In the genomic region with DNA sequence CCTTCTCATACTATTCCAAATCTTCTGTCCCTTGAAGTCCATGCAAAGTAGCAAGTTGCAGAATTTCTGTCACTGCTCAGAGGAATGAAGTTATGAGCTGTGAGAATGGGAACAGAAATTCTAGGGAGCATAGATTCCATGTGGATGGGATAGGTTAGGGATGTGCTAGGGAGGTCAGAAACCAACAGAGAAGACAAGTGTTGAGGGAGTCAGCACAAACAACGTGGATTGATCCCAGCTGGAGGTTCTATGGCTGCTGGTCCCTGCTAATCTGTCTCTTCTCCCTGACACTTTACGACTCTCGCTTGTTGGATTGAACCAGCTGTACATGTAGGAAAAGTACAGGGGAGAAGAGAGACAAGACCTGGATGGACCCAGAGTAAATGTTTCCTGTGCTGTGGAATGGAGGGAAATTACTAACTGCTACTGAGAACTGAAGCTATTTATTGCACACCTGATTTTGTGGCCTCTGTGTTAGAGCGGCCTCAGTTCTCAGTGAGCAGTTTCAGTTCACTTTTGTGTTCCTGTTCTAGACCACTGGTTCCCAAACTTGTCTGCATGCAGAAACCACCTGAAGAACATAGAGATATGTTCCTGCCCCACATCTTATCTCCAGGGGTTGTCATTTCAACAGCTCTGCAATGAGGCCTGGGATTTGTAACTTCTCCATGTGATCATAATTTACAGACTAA, we compare ENCODE assay signal across 21 mouse cellular contexts.
DNase-seq lines count a peak whose midpoint lies in the region; ATAC-seq lines count a peak whose summit lies in the region.
"Had no signal": no experiment of that assay in that cellular context is flagged by ENCODE, and none has a peak within 500 bp of the region (broad histone marks: within the 10 kb centered on the region; RNA-seq: fewer than 3 reads in every experiment).

No protein-coding gene starts in this region.

- H3K4me3 ChIP-seq in kidney, embryonic 15.5 days (replicated peaks): no peak overlapping the region
- no peak overlapping the region for H3K4me3 ChIP-seq in lung, embryonic 15.5 days
- H3K4me3 ChIP-seq: embryonic facial prominence, embryonic 15.5 days; gastrocnemius, adult 2 months; limb, embryonic 13.5 days; neural tube, embryonic 15.5 days had no signal

- H3K9me3 ChIP-seq in kidney, embryonic 15.5 days (replicated peaks): no peaks in the 10 kb centered on the region
- no peaks in the 10 kb centered on the region for H3K9me3 ChIP-seq in lung, embryonic 15.5 days
- H3K9me3 ChIP-seq: embryonic facial prominence, embryonic 15.5 days; limb, embryonic 13.5 days; neural tube, embryonic 15.5 days had no signal

- H3K27me3 ChIP-seq in kidney, embryonic 15.5 days: no peaks in the 10 kb centered on the region
- H3K27me3 ChIP-seq in lung, embryonic 15.5 days: no peaks in the 10 kb centered on the region
- H3K27me3 ChIP-seq: embryonic facial prominence, embryonic 15.5 days; limb, embryonic 13.5 days; neural tube, embryonic 15.5 days had no signal

- H3K4me1 ChIP-seq in kidney, embryonic 15.5 days: 0 out of 2 replicates have a peak, but pooled peaks cover 4% of the 10 kb centered on the region
- no peaks in the 10 kb centered on the region for H3K4me1 ChIP-seq in lung, embryonic 15.5 days
- H3K4me1 ChIP-seq: embryonic facial prominence, embryonic 15.5 days; limb, embryonic 13.5 days; neural tube, embryonic 15.5 days had no signal

- no peak overlapping the region for H3K4me2 ChIP-seq in kidney, embryonic 15.5 days
- H3K4me2 ChIP-seq in lung, embryonic 15.5 days: no peak overlapping the region
- H3K4me2 ChIP-seq: embryonic facial prominence, embryonic 15.5 days; heart, embryonic 11.5 days; limb, embryonic 13.5 days; neural tube, embryonic 15.5 days had no signal

- peak; percentile 74 for ATAC-seq in kidney, embryonic 15.5 days (replicated peaks; ENCODE audit: low FRiP score)
- peak; percentile 59; the same call in 1 of the 2 replicates for ATAC-seq in lung, embryonic 15.5 days (ENCODE audit: borderline replicate concordance, extremely low read depth, low FRiP score, low TSS enrichment)
- ATAC-seq in common myeloid progenitor, adult 5-6 weeks (replicated peaks; ENCODE audit: low read depth, poor library complexity, severe bottlenecking): peak; percentile 60
- ATAC-seq in neutrophil, adult 5-6 weeks (ENCODE audit: extremely low read depth, insufficient number of reproducible peaks, low FRiP score, poor library complexity, severe bottlenecking): peak; percentile 83
- ATAC-seq: forebrain, embryonic 16.5 days; midbrain, embryonic 16.5 days had no signal

- no peak overlapping the region for H3K9ac ChIP-seq in kidney, embryonic 15.5 days
- H3K9ac ChIP-seq in lung, embryonic 15.5 days: no peak overlapping the region
- H3K9ac ChIP-seq: embryonic facial prominence, embryonic 15.5 days; limb, embryonic 13.5 days; liver, embryonic 14.5 days; neural tube, embryonic 15.5 days had no signal

- no peaks in the 10 kb centered on the region for H3K36me3 ChIP-seq in kidney, embryonic 15.5 days
- no peaks in the 10 kb centered on the region for H3K36me3 ChIP-seq in lung, embryonic 15.5 days
- H3K36me3 ChIP-seq: embryonic facial prominence, embryonic 15.5 days; limb, embryonic 13.5 days; neural tube, embryonic 15.5 days had no signal

- no peak overlapping the region for H3K27ac ChIP-seq in kidney, embryonic 15.5 days
- H3K27ac ChIP-seq in lung, embryonic 15.5 days: no peak overlapping the region
- H3K27ac ChIP-seq: embryonic facial prominence, embryonic 15.5 days; gastrocnemius, adult 2 months; limb, embryonic 13.5 days; liver, embryonic 14.5 days; neural tube, embryonic 15.5 days had no signal

- 48% methylated on average over 4 of the region's 4 CpGs for WGBS in kidney, embryonic 15.5 days
- 40% methylated on average over 4 of the region's 4 CpGs for WGBS in lung, embryonic 15.5 days

- no peak for DNase-seq in kidney, postnatal 25 days
- no peak for DNase-seq in lung, adult 18-20 months
- no peak for DNase-seq in frontal cortex, adult 2 months (ENCODE audit: extremely low spot score in 1 of 2, low spot score in 1 of 2)
- no peak for DNase-seq in T-cell, adult 2 months (ENCODE audit: low spot score)
- DNase-seq: cerebellum, adult 18-20 months; cerebellum, postnatal 25 days; gastrocnemius, adult 2 months; heart, postnatal 10 days; right cerebral cortex, postnatal 14 days; thymus, postnatal 25 days had no signal
